Mouse (Mus musculus): ENCODE results near the gene Sac3d1. TPM values are rescaled to one million over a fixed set of nuclear protein-coding genes. Genes with fewer than 3 reads are reported as not detected.
A peak's percentile ranks its signal among the peaks of the same experiment; 100 is the strongest.

Gene Sac3d1
- polyA plus RNA-seq, 1 experiment from 2014 or later, result 64.5 TPM

DNA sequence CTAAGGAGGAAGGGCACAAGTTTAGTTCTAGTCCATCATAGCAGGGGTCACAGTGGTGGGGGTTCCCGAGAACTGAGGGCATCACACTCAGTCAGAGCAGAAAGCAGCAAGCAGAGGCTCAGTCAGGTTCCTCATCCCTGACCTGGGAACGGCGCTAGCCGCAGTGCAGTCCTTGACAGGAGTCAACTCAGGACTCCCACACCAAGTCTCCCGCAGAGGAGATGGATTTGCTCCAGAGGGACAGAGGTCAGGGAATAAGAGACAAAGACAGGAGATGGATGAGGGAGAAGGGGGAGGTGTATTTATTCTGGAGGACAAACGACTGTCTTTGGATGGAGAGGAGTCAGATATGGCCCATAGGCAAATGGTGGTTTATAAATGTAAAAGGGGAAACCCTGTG, 5.3 kb downstream of the Sac3d1 start:
- 74% methylated on average over 6 of the region's 6 CpGs for WGBS

DNA sequence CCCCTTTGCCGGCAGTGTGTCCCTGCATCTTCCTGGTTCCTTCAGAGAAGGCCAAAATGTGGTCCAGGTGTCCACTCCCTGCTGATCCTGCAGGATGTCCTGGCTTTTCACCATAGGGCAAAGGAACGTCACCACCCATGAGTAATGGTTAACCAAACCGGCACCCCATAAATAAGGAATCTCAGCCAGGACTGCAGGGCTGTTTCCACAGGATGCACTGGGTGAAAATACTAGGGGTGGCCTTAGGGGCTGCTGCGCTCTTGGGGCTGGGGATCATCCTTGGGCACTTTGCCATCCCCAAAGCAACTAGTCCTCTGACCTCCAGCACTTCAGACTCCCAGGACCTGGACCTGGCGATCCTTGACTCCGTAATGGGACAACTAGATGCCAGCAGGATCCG, 12.9 kb downstream of the Sac3d1 start, which contains the start of gene Naaladl1:
Gene Naaladl1 (plus strand): TSS at position 197 of the 400 bp plus-strand sequence.
- no peaks in the 10 kb centered on the region for H3K4me1 ChIP-seq (replicated peaks; ENCODE audit: control insufficient read depth, insufficient read depth, low read length)
- ATAC-seq (replicated peaks; ENCODE audit: low FRiP score), result no peak
- no peaks in the 10 kb centered on the region for H3K27me3 ChIP-seq (ENCODE audit: control insufficient read depth, insufficient read depth, low read length)
- no peak for DNase-seq (ENCODE audit: low spot score)
- no peak within 1 kb of the TSS for H3K4me3 ChIP-seq (ENCODE audit: low read depth, low read length)
- H3K9me3 ChIP-seq (ENCODE audit: control insufficient read depth, low read length), result no peaks in the 10 kb centered on the region
- H3K36me3 ChIP-seq (ENCODE audit: control insufficient read depth, insufficient read depth, low read length), result no peaks in the 10 kb centered on the region
- H3K4me2 ChIP-seq (ENCODE audit: low read depth, low read length, severe bottlenecking), result no peak within 1 kb of the TSS
- no peak within 1 kb of the TSS for H3K27ac ChIP-seq (ENCODE audit: low read depth, low read length)
- H3K9ac ChIP-seq (ENCODE audit: low read length), result no peak within 1 kb of the TSS
- 88% methylated on average over 7 of the region's 7 CpGs for WGBS

More for the DNA sequence above, 5.3 kb downstream of the Sac3d1 start:
- no peak for DNase-seq (ENCODE audit: low spot score)
- no peak overlapping the region for H3K9ac ChIP-seq (ENCODE audit: low read length)
- H3K4me2 ChIP-seq (ENCODE audit: low read depth, low read length, severe bottlenecking), result no peak overlapping the region
- ATAC-seq (replicated peaks; ENCODE audit: low FRiP score), result no peak
- H3K4me3 ChIP-seq (ENCODE audit: low read depth, low read length), result no peak overlapping the region
- H3K36me3 ChIP-seq (ENCODE audit: control insufficient read depth, insufficient read depth, low read length), result peaks cover 8% of the 10 kb centered on the region
- 0 out of 2 replicates have a peak, but pooled peaks cover 2% of the 10 kb centered on the region for H3K4me1 ChIP-seq (replicated peaks; ENCODE audit: control insufficient read depth, insufficient read depth, low read length)
- H3K27ac ChIP-seq (ENCODE audit: low read depth, low read length), result no peak overlapping the region
- no peaks in the 10 kb centered on the region for H3K9me3 ChIP-seq (ENCODE audit: control insufficient read depth, low read length)
- no peaks in the 10 kb centered on the region for H3K27me3 ChIP-seq (ENCODE audit: control insufficient read depth, insufficient read depth, low read length)

DNA sequence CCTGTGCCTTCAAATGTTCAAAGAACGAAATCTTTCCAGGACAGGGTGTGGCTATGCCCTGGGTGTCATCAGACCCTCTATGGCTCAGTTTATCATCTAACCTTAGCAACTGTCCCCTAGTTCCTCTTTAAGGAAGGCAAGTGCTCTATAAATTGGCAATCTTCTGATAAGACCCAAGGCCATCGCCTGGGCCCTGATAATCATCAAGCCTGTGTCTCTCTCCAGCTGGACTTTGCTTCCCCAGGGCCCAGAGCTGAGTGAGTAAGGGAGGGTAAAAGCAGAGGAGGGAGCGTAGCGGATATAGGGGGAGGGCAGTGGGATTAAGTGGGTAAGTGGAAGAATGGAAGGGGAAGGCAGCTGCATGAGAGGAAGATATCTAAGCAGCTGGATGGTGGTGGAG, 14.0 kb downstream of the Sac3d1 start:
- no peaks in the 10 kb centered on the region for H3K9me3 ChIP-seq (ENCODE audit: control insufficient read depth, low read length)
- H3K4me3 ChIP-seq (ENCODE audit: low read depth, low read length), result no peak overlapping the region
- H3K27me3 ChIP-seq (ENCODE audit: control insufficient read depth, insufficient read depth, low read length), result no peaks in the 10 kb centered on the region
- H3K27ac ChIP-seq (ENCODE audit: low read depth, low read length), result no peak overlapping the region
- ATAC-seq (replicated peaks; ENCODE audit: low FRiP score) (no peak), DNase-seq (ENCODE audit: low spot score) (no peak)
- H3K9ac ChIP-seq (ENCODE audit: low read length), result no peak overlapping the region
- no peak overlapping the region for H3K4me2 ChIP-seq (ENCODE audit: low read depth, low read length, severe bottlenecking)
- WGBS, result 88% methylated on average over 4 of the region's 4 CpGs
- H3K4me1 ChIP-seq (replicated peaks; ENCODE audit: control insufficient read depth, insufficient read depth, low read length), result no peaks in the 10 kb centered on the region
- H3K36me3 ChIP-seq (ENCODE audit: control insufficient read depth, insufficient read depth, low read length), result no peaks in the 10 kb centered on the region

DNA sequence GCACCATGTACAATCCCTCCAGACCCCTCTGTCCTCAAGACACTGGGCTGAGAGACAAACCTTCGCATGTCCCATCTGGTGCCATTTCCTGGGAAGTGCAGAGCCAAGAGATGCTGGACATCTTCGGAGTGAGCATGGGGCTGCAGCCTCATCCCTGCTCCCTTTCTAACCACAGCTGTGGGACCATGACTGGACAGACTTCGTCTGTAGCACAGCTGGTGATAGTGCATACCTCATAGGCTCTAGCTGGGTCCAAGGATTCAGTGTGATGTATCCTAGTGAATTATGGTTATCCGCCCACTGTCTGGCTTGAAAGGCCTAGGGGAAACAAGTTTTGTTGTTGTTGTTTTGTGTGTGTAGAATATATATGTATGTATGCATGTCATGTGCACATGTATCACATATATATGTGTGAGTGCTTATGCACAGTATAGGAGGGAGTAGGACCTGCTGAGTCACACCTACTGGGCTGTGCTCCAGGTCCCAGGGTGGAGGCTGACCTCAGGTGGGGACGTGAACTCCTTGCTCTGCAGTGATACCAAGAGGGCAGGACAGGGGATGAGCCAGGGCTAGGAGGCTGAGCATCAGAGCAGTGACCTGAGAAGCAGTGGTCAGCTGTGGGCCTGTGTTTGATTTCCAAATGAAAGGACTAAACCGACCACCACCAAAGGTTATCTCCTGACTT, 16.1 kb downstream of the Sac3d1 start:
- H3K4me2 ChIP-seq (ENCODE audit: low read depth, low read length, severe bottlenecking), result no peak overlapping the region
- no peaks in the 10 kb centered on the region for H3K9me3 ChIP-seq (ENCODE audit: control insufficient read depth, low read length)
- H3K4me3 ChIP-seq (ENCODE audit: low read depth, low read length), result no peak overlapping the region
- no peak overlapping the region for H3K9ac ChIP-seq (ENCODE audit: low read length)
- DNase-seq (ENCODE audit: low spot score), result no peak
- no peaks in the 10 kb centered on the region; the same call in 1 of the 2 replicates for H3K36me3 ChIP-seq (ENCODE audit: control insufficient read depth, insufficient read depth, low read length)
- no peaks in the 10 kb centered on the region for H3K4me1 ChIP-seq (replicated peaks; ENCODE audit: control insufficient read depth, insufficient read depth, low read length)
- no peak overlapping the region for H3K27ac ChIP-seq (ENCODE audit: low read depth, low read length)
- no peaks in the 10 kb centered on the region for H3K27me3 ChIP-seq (ENCODE audit: control insufficient read depth, insufficient read depth, low read length)
- ATAC-seq (replicated peaks; ENCODE audit: low FRiP score), result no peak
- WGBS, result 78% methylated on average over 6 of the region's 6 CpGs

DNA sequence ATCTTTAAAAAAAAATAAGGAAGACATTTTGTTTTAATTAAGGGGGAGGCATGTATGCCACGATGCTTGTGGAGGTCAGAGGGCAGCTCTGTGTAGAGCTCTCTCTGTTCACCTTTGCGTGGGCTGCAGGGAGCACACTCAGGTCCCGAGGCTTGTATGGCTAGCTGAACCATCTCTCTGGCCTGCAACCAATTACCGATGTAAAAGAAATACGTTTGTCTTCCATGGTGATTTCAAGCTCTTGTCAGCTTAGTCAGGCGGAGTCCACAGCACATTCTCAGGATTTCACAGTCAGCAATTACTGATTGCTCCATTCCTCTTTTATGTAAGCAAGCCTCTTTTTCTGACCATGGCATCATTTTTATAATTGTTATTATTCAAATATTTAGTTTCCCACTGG, 17.3 kb downstream of the Sac3d1 start:
- H3K4me2 ChIP-seq (ENCODE audit: low read depth, low read length, severe bottlenecking), result no peak overlapping the region
- no peak overlapping the region for H3K27ac ChIP-seq (ENCODE audit: low read depth, low read length)
- no peak for ATAC-seq (replicated peaks; ENCODE audit: low FRiP score)
- no peak for DNase-seq (ENCODE audit: low spot score)
- H3K9ac ChIP-seq (ENCODE audit: low read length), result no peak overlapping the region
- WGBS, result 70% methylated on average over 6 of the region's 6 CpGs
- H3K9me3 ChIP-seq (ENCODE audit: control insufficient read depth, low read length), result no peaks in the 10 kb centered on the region
- H3K4me1 ChIP-seq (replicated peaks; ENCODE audit: control insufficient read depth, insufficient read depth, low read length), result no peaks in the 10 kb centered on the region
- no peaks in the 10 kb centered on the region; the same call in 1 of the 2 replicates for H3K36me3 ChIP-seq (ENCODE audit: control insufficient read depth, insufficient read depth, low read length)
- no peak overlapping the region for H3K4me3 ChIP-seq (ENCODE audit: low read depth, low read length)
- H3K27me3 ChIP-seq (ENCODE audit: control insufficient read depth, insufficient read depth, low read length), result no peaks in the 10 kb centered on the region

DNA sequence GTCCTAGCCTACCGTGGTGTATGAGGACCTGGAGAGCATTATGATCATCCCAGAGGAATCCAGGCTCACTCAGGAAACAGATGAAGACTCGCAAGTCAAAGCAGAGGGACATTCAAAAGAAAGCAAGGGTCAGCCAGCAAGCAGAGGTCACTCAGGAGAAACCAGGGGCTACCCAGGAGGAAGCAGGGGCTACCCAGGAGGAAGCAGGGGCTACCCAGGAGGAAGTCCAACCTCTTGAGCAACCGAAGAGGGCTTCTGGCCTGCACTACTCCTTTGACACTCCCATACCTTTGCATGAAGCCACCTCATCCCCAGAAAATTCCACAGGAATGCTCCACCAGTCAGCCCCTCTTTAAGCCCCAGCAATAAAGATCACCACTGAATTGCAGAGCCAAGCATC, 20.6 kb downstream of the Sac3d1 start:
- H3K9me3 ChIP-seq (ENCODE audit: control insufficient read depth, low read length), result no peaks in the 10 kb centered on the region
- H3K27ac ChIP-seq (ENCODE audit: low read depth, low read length), result no peak overlapping the region
- no peak overlapping the region for H3K4me3 ChIP-seq (ENCODE audit: low read depth, low read length)
- DNase-seq (ENCODE audit: low spot score), result no peak
- H3K4me2 ChIP-seq (ENCODE audit: low read depth, low read length, severe bottlenecking), result no peak overlapping the region
- no peaks in the 10 kb centered on the region for H3K27me3 ChIP-seq (ENCODE audit: control insufficient read depth, insufficient read depth, low read length)
- ATAC-seq (replicated peaks; ENCODE audit: low FRiP score), result no peak
- no peaks in the 10 kb centered on the region; the same call in 1 of the 2 replicates for H3K36me3 ChIP-seq (ENCODE audit: control insufficient read depth, insufficient read depth, low read length)
- WGBS, result 87% methylated on average over 3 of the region's 3 CpGs
- H3K4me1 ChIP-seq (replicated peaks; ENCODE audit: control insufficient read depth, insufficient read depth, low read length), result no peaks in the 10 kb centered on the region
- H3K9ac ChIP-seq (ENCODE audit: low read length), result no peak overlapping the region

DNA sequence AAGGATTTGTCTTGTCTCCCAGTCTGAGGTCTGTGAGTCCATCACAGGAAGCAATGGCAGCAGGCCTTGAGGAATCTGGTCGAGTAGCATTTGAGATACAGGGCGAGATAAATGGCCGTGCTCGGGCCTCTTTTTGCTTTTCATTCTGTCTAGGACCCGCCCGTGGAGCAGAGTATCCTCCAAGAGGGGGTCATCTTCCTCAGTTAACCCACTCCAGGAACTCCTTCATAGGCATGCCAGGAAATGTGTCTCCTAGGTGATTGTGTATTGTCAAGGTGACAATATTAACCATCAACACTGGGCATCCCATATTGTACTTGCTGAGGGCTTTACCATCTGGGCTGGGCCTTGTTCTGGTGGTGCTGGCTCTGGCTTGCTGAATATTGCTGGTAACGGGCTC, 24.3 kb downstream of the Sac3d1 start, which contains the start of gene AC131692.1:
Gene AC131692.1 (plus strand): TSS at position 301 of the 400 bp plus-strand sequence.
- H3K36me3 ChIP-seq (ENCODE audit: control insufficient read depth, insufficient read depth, low read length), result peaks cover 9% of the 10 kb centered on the region
- H3K9ac ChIP-seq (ENCODE audit: low read length), result no peak within 1 kb of the TSS
- H3K27me3 ChIP-seq (ENCODE audit: control insufficient read depth, insufficient read depth, low read length), result no peaks in the 10 kb centered on the region
- ATAC-seq (replicated peaks; ENCODE audit: low FRiP score), result no peak
- WGBS, result 86% methylated on average over 7 of the region's 7 CpGs
- no peak within 1 kb of the TSS for H3K27ac ChIP-seq (ENCODE audit: low read depth, low read length)
- no peak for DNase-seq (ENCODE audit: low spot score)
- no peak within 1 kb of the TSS for H3K4me3 ChIP-seq (ENCODE audit: low read depth, low read length)
- no peaks in the 10 kb centered on the region for H3K4me1 ChIP-seq (replicated peaks; ENCODE audit: control insufficient read depth, insufficient read depth, low read length)
- no peaks in the 10 kb centered on the region for H3K9me3 ChIP-seq (ENCODE audit: control insufficient read depth, low read length)
- no peak within 1 kb of the TSS for H3K4me2 ChIP-seq (ENCODE audit: low read depth, low read length, severe bottlenecking)

DNA sequence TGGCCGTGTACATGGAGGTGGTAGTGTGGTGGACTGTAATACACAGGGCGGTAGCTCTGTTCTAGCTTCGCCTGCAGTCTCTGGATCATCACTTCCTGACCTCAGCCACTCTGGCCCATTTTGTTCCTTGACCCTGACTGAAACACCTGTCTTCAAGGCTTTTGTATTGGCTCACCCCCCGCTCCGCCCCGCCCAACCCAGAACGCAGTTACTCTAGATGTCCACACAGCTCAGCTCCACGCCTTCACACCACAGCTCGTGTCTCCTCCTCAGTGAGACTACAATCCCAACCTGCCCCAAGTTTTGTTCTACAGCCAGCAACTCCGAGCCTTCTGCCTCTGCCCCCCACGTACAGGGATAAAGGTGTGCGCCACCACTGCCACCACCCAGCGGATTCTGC, 29.6 kb downstream of the Sac3d1 start:
- H3K27me3 ChIP-seq (ENCODE audit: control insufficient read depth, insufficient read depth, low read length), result no peaks in the 10 kb centered on the region
- no peak overlapping the region for H3K9ac ChIP-seq (ENCODE audit: low read length)
- peaks cover 9% of the 10 kb centered on the region for H3K36me3 ChIP-seq (ENCODE audit: control insufficient read depth, insufficient read depth, low read length)
- H3K9me3 ChIP-seq (ENCODE audit: control insufficient read depth, low read length), result no peaks in the 10 kb centered on the region
- no peak overlapping the region for H3K4me3 ChIP-seq (ENCODE audit: low read depth, low read length)
- H3K4me1 ChIP-seq (replicated peaks; ENCODE audit: control insufficient read depth, insufficient read depth, low read length), result peaks cover 7% of the 10 kb centered on the region; the same call in 1 of the 2 replicates
- H3K4me2 ChIP-seq (ENCODE audit: low read depth, low read length, severe bottlenecking), result no peak overlapping the region
- DNase-seq (ENCODE audit: low spot score) (no peak), ATAC-seq (replicated peaks; ENCODE audit: low FRiP score) (no peak)
- WGBS, result 95% methylated on average over 13 of the region's 13 CpGs
- no peak overlapping the region for H3K27ac ChIP-seq (ENCODE audit: low read depth, low read length)

DNA sequence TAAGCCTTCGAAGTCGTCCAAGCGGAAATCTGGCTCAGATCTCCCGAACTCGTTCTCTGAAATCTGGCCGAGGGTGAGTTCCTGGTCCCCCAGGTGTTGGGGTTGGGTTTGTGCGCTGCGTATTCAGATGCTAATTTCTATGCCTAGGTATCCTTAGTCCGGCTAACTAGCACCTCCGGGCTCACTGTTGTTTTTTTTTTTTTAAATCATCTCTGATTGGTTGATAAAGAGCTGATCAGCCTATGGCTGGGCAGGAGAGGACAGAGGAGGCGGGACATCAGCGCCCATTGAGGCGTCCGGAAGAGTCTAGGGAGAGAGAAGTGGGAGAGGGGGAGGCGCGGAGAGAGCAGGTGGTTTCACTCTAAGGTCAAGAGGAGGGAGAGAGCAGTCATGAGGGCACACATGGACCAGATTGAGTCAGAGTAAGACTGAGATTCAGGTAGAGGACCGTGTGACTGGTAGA, 33.0 kb downstream of the Sac3d1 start:
- ATAC-seq (replicated peaks; ENCODE audit: low FRiP score) (peak; percentile 74), DNase-seq (ENCODE audit: low spot score) (peak; percentile 82)
- H3K4me3 ChIP-seq (ENCODE audit: low read depth, low read length), result peak overlapping the region; percentile 83
- no peaks in the 10 kb centered on the region for H3K9me3 ChIP-seq (ENCODE audit: control insufficient read depth, low read length)
- H3K36me3 ChIP-seq (ENCODE audit: control insufficient read depth, insufficient read depth, low read length), result no peaks in the 10 kb centered on the region; the same call in 1 of the 2 replicates
- WGBS, result under 1% methylated on average over 17 of the region's 17 CpGs
- H3K4me2 ChIP-seq (ENCODE audit: low read depth, low read length, severe bottlenecking), result peak overlapping the region; percentile 93
- peaks cover 8% of the 10 kb centered on the region; the same call in 1 of the 2 replicates for H3K4me1 ChIP-seq (replicated peaks; ENCODE audit: control insufficient read depth, insufficient read depth, low read length)
- peak overlapping the region; percentile 51; the same call in 1 of the 2 replicates for H3K27ac ChIP-seq (ENCODE audit: low read depth, low read length)
- no peaks in the 10 kb centered on the region for H3K27me3 ChIP-seq (ENCODE audit: control insufficient read depth, insufficient read depth, low read length)
- H3K9ac ChIP-seq (ENCODE audit: low read length), result peak overlapping the region; percentile 59

All from forebrain, embryonic 11.5 days (tissue).